Mouse (Mus musculus) intestine, embryonic 16.5 days (tissue): ENCODE measurements around the gene Clec3b. TPM values are rescaled to one million over a fixed set of nuclear protein-coding genes. Genes with fewer than 3 reads are reported as not detected.
A peak's percentile ranks its signal among the peaks of the same experiment; 100 is the strongest.

Experiments used
- ATAC-seq: fragments of 200-750 bp; cut with Nextera tagmentation; 2 replicates; pipeline ENCODE4 v1.8.0; 2017; ENCODE audit warnings: moderate TSS enrichment, moderate library complexity
- H3K27ac ChIP-seq: fragments of 300-500 bp; sonication (generic); 2 replicates; pipeline ENCODE4 v1.5.1; 2014; ENCODE audit warnings: mild to moderate bottlenecking, low read length
- H3K27me3 ChIP-seq: fragments of 300-500 bp; sonication (generic); replicated peaks from 2 replicates; pipeline ENCODE4 v1.6.1; 2014; ENCODE audit warnings: low read length, control low read depth, mixed read lengths; ENCODE audit not compliant: control insufficient read depth, insufficient read depth
- H3K36me3 ChIP-seq: fragments of 300-500 bp; sonication (generic); 2 replicates; pipeline ENCODE4 v1.6.1; 2014; ENCODE audit warnings: low read length, control low read depth; ENCODE audit not compliant: control insufficient read depth, insufficient read depth
- H3K4me1 ChIP-seq: fragments of 300-500 bp; sonication (generic); 2 replicates; pipeline ENCODE4 v1.6.1; 2014; ENCODE audit warnings: low read length, control low read depth, mixed read lengths; ENCODE audit not compliant: control insufficient read depth, insufficient read depth
- H3K4me2 ChIP-seq: fragments of 300-500 bp; sonication (generic); 2 replicates; pipeline ENCODE4 v1.6.1; 2014; ENCODE audit warnings: low read depth, low read length, control low read depth
- H3K4me3 ChIP-seq: fragments of 300-500 bp; sonication (generic); 2 replicates; pipeline ENCODE4 v1.5.1; 2014; ENCODE audit warnings: mild to moderate bottlenecking, low read length
- H3K9ac ChIP-seq: fragments of 300-500 bp; sonication (generic); 2 replicates; pipeline ENCODE4 v1.6.1; 2014; ENCODE audit warnings: low read depth, low read length
- H3K9me3 ChIP-seq: fragments of 300-500 bp; sonication (generic); 2 replicates; pipeline ENCODE4 v1.6.1; 2016; ENCODE audit warnings: low read length, control low read depth; ENCODE audit not compliant: control insufficient read depth
- WGBS: fragments of 180-500 bp; shearing (Covaris S2); extraction: QIAGEN DNeasy Blood & Tissue Kit; methylation state at CpG from one replicate; pipeline ENCODE4 v1.1.7; 2014; 5-methylcytosine and 5-hydroxymethylcytosine counted together
- polyA plus RNA-seq: library from polyadenylated mRNA; unstranded; fragments of >200 nt; fragmentation: Nextera tagmentation; extraction: Ambion mirVana; gene quantifications from 2 replicates; pipeline ENCODE4 v1.2.1, GENCODE M21; 2015

The Clec3b gene
- polyA plus RNA-seq, 1 experiment from 2014 or later: 0.27 TPM

- Histone ChIP-seq H3K4me1 (no peaks in the 10 kb centered on the region), H3K4me3 (no peak overlapping the region), H3K9ac (no peak overlapping the region), H3K27ac (no peak overlapping the region), H3K36me3 (no peaks in the 10 kb centered on the region), H3K4me2 (no peak overlapping the region), H3K27me3 (no peaks in the 10 kb centered on the region), H3K9me3 (no peaks in the 10 kb centered on the region)
- WGBS: 97% methylated on average over 5 of the region's 5 CpGs
- no peak for ATAC-seq
These were observed 36.8 kb downstream of the Clec3b start for GRCm38 (mm10) chr9:123187589-123187988.

DNA sequence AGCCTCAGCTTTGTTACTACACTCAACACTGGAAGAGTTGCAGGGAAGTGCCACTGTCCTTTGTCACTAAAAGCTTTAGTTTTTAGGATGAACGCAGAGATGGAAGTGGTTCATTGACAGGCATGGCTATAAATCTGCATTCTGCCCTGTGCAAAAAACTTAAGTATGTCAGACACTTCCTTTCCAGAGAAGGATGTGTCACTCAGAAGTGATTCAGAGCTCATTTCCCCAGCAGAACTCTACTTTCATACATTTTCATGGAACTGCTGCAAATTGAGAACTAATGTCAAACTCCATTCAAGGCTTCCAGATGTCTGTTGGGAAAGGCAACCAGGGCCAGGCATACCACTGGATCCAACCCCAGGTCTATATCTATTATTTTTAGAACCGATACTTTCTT is 37.5 kb downstream of the Clec3b start:
- WGBS: 84% methylated on average over 2 of the region's 2 CpGs
- Histone ChIP-seq H3K27me3 (no peaks in the 10 kb centered on the region), H3K9ac (no peak overlapping the region), H3K4me1 (no peaks in the 10 kb centered on the region), H3K9me3 (no peaks in the 10 kb centered on the region), H3K4me3 (no peak overlapping the region), H3K4me2 (no peak overlapping the region), H3K27ac (no peak overlapping the region), H3K36me3 (no peaks in the 10 kb centered on the region)
- ATAC-seq: no peak

GRCm38 (mm10) chr9:123200116-123200515 is 49.4 kb downstream of the Clec3b start:
- 79% methylated on average over 3 of the region's 3 CpGs for WGBS
- no peaks in the 10 kb centered on the region for H3K4me1 ChIP-seq

GRCm38 (mm10) chr9:123206526-123206925 is 55.8 kb downstream of the Clec3b start:
- H3K9ac ChIP-seq: no peak overlapping the region
- H3K4me1 ChIP-seq: peaks cover 6% of the 10 kb centered on the region
- no peak overlapping the region for H3K4me3 ChIP-seq
- peak; percentile 68 for ATAC-seq
- H3K36me3 ChIP-seq: no peaks in the 10 kb centered on the region
- H3K9me3 ChIP-seq: no peaks in the 10 kb centered on the region
- H3K27ac ChIP-seq: 0 out of 2 replicates have a peak overlapping the region, but pooled peaks have one; percentile 7
- no peaks in the 10 kb centered on the region for H3K27me3 ChIP-seq
- 29% methylated on average over 2 of the region's 2 CpGs for WGBS
- H3K4me2 ChIP-seq: no peak overlapping the region

More at GRCm38 (mm10) chr9:123200116-123200515, 49.4 kb downstream of the Clec3b start:
- Histone ChIP-seq H3K9ac (no peak overlapping the region), H3K4me3 (no peak overlapping the region), H3K4me2 (no peak overlapping the region), H3K9me3 (no peaks in the 10 kb centered on the region), H3K36me3 (no peaks in the 10 kb centered on the region), H3K27ac (no peak overlapping the region), H3K27me3 (no peaks in the 10 kb centered on the region)
- ATAC-seq: no peak

DNA sequence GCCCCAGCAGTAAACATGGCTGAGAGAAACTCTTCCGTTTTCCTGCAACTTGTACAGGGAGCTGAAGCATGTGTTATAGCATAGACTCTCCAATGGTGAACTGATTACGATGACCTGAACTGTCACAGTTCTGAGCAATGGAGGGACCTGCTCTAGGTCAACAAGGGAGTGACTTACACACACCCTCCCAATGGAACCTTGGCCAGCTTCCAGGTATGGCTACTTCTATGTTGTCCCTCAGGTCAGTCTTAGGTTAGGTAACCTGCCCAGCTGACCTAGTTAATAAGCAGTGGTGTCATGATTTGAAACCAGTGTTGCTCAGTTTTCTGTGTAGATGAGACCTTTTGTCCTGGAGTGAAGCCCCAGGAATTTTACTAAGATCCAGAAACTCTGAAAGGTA is 56.2 kb downstream of the Clec3b start:
- Histone ChIP-seq H3K27me3 (no peaks in the 10 kb centered on the region), H3K4me2 (no peak overlapping the region), H3K9me3 (no peaks in the 10 kb centered on the region), H3K4me3 (no peak overlapping the region), H3K27ac (peak overlapping the region; percentile 7; the same call in 1 of the 2 replicates), H3K4me1 (peaks cover 6% of the 10 kb centered on the region), H3K9ac (no peak overlapping the region), H3K36me3 (no peaks in the 10 kb centered on the region)
- 69% methylated on average over 2 of the region's 2 CpGs for WGBS
- peak; percentile 81 for ATAC-seq

Other genes starting within 250 kb of the Clec3b start
- 8.9 and 10.0 TPM in 2 replicates for gene Zfp105, start 227.9 kb upstream of the Clec3b start, polyA plus RNA-seq
- 27.6 and 28.3 TPM in 2 replicates for gene 1110059G10Rik, start 199.9 kb upstream of the Clec3b start, polyA plus RNA-seq
- gene Kif15, start 199.9 kb upstream of the Clec3b start, polyA plus RNA-seq: 29.7 and 34.4 TPM in 2 replicates
- gene Tmem42, start 129.6 kb upstream of the Clec3b start, polyA plus RNA-seq: 19.9 and 20.2 TPM in 2 replicates
- 0.37 and 0.42 TPM in 2 replicates for gene Tgm4, start 116.2 kb upstream of the Clec3b start, polyA plus RNA-seq
- gene Zdhhc3, start 37.7 kb upstream of the Clec3b start, polyA plus RNA-seq: 75.8 and 76.9 TPM in 2 replicates
- gene Exosc7, start 37.7 kb upstream of the Clec3b start, polyA plus RNA-seq: 130 and 146 TPM in 2 replicates
- gene Cdcp1, start 65.1 kb downstream of the Clec3b start, polyA plus RNA-seq: 14.1 and 14.2 TPM in 2 replicates
- gene Tmem158, start 109.8 kb downstream of the Clec3b start, polyA plus RNA-seq: 1.7 and 6.0 TPM in 2 replicates
- 508 and 585 TPM in 2 replicates for gene Lars2, start 216.0 kb downstream of the Clec3b start, polyA plus RNA-seq